Mouse (Mus musculus): ENCODE measurements around the gene Ankk1.

Ankk1 gene

DNA sequence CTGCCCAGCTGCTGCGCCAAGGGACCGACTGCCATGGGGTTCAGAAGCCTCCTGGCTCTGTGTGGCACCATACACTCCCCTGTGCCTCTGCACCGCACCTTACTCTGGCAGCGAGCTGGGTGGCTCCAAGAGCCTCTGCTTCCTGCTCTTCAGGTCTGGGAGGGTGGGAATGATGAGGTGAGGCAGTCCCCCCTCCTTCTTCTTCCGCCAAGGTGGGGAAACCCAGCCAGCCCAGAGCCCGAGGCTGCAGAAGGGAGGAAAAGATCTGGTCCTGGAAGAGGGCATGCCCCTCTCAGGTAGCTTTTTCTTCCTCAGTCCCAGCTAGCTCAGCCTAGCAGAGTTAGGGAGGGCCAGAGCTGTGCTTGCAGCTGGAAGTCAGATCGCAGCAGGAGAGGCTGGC, at the start of gene Ankk1:
TSS of gene Ankk1 (minus strand) at position 101 of the 400 bp plus-strand sequence.
- DNase-seq (ENCODE audit: extremely low spot score, low read depth, low spot score): no peak

DNA sequence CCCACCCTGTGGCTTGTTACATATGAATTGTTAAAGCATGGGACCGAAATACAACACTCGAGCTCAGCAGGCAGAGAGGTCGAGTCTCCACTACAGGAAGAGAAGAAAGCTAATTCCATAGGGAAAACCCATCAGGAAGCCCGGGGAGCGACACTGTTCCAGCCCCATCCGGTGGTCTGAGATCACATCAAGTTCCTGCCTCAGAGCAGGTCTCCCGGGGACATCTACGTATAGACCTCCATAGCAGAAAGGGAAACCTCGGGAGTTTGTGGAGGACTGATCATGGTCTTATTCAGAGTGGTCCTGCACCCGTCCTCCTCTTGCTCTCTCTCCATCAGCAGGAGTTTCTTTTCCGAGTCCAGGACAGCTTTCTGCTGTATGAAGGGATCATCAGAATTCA, 45.3 kb upstream of the Ankk1 start:
- no peak for DNase-seq (ENCODE audit: extremely low spot score, low read depth, low spot score)

DNA sequence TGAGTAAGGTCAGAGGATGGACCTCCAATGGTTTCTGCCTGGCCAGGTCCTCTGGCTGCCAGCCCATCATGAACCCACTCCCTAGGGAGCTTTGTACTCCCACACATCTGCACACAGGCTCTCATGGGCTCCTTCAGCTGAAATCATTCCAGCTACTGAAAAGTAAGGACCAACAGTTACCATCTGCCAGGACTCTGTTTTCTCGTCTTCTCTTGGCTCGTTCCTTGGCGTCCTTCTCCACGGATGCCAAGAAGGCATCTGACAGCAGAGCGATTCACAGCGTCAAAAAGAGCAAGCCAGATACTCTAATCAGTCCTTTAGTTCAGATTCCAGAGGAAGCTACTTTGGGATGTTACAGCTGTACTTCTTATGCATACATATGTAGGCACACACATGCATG, 44.1 kb upstream of the Ankk1 start:
- DNase-seq (ENCODE audit: extremely low spot score, low read depth, low spot score): no peak

DNA sequence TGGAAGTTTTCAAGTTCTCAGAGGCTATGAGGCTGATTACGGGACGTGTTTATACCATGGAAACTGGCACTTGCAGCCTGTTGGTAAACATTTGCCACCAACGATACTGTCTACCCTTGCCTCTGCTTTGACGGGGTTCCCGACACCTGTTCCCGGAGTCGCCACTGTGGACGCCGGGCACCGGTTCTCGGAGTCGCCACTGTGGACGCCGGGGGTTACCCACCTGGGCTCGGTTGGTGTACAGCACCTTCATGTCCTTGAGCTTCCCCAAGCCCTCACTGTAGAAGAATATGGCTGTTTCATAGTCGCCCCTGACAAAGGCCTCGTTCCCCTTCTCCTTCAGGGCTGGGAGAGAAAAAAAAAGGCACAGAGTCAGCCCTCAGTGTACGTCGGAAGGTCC, 43.2 kb upstream of the Ankk1 start:
- DNase-seq (ENCODE audit: extremely low spot score, low read depth, low spot score): no peak

DNA sequence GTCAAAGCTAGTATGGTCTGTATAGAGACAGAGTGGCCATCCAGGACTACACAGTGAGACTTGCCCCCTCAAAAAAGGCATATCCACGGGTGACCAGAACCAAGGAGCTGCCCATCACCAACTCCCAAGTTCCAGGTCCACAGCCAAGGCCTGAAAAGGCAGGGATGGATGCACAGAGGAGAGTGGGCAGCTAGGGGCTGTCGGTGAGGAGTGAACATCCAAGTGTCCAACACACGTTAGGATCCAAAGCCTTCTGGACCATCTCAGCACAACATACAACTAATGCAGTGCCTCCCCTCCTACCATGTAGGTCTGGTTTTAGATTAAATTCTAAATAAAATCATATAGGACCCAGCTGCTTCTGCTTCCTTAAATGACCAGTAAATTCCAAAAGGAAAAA, 29.3 kb upstream of the Ankk1 start:
- DNase-seq (ENCODE audit: extremely low spot score, low read depth, low spot score): no peak

DNA sequence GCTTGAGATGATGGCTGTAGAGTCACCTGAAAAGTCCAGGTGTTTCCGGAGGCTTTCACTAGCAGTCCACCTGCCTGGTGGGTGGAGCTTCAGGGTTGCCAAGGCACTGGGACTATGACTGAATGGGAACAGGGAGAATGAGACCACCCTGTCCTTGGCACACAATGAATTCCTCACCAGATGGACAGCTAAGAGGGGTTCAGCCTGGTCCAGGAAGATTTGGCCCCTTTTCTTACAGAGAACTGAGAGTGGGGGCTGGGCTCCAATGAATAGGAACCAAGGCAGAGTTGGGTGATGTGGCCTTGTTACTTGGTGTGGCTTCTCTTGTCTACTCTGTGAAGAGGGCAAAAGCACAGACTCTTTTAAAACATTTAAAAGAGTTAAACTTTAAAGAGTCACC, 25.6 kb upstream of the Ankk1 start:
- DNase-seq (ENCODE audit: extremely low spot score, low read depth, low spot score): no peak

DNA sequence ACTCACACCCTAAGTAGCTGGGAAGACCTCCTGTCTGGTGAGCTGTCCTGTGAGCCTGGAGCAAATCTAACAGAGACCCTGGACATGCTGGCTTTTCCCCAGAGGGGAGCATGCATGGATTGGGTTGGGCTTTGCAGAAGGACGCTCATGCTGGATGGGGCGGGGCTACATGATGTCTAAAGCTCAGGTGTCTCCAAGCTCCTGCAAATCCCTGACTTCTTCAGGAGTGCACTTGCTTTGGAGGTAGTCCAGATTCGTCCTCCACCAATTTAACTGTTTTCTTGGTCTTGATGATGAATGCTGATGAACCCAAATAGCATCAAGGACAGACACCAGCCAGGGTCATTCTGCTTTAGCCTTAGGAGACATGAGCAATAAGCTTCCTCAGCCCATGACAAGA, 23.7 kb upstream of the Ankk1 start:
- no peak for DNase-seq (ENCODE audit: extremely low spot score, low read depth, low spot score)

DNA sequence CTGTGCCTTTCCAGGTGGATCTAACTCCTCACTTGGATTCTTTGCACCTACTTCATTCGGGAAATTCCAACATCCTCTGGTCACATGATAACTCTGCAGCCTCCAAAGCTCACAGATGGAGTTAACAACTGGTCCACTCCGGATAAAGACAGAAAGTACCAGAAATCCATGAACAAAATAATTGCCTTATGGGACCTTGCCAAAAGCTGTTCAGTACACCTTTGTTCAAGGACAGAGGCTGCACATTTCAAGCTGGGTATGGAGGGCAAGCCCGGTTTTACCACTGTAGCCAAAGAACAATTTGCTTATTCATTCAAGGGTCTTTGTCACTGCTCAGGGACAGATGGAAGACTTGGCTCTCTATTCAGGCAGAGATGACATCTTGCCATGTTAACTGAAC, 15.8 kb upstream of the Ankk1 start:
- DNase-seq (ENCODE audit: extremely low spot score, low read depth, low spot score): no peak

DNA sequence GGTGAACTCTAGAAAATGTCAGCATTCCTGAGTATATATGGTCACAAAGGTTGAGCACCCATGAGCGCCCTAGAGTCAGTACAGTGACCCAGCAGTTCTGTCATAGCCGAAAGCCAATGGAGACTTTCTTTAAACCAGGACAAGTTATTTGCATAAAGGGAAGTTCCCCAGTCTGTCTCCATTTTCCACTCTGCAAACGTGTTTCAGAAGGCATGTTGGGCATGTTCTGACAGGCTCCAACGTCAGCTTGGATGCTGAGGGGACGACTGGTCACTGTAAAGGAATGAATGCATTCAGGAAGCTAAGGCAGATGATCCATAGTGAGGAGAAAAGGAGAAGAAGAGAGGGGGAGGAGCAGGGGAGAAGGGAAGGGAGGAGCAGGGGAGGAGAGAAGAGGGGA, 657 bp upstream of the Ankk1 start:
- no peak for DNase-seq (ENCODE audit: extremely low spot score, low read depth, low spot score)

DNA sequence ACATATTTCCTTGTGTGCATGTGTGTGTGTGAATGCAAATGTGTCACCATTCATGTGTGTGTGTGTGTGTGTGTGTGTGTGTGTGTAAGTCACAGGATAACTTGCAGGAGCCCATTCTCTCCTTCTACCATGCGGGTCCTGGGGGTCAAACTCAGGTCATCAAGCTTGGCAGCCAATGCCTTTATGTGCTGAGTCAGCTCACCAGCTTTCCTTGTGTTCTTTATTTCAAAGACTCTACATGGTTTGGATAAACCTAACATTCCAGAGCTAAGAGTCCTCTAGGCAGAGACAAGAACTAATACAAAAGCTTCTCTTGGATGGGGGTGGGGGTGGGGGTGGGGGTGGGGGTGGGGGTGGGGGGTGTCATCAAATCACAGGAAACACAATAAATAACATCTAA, 1.2 kb downstream of the Ankk1 start:
- DNase-seq (ENCODE audit: extremely low spot score, low read depth, low spot score): no peak

DNA sequence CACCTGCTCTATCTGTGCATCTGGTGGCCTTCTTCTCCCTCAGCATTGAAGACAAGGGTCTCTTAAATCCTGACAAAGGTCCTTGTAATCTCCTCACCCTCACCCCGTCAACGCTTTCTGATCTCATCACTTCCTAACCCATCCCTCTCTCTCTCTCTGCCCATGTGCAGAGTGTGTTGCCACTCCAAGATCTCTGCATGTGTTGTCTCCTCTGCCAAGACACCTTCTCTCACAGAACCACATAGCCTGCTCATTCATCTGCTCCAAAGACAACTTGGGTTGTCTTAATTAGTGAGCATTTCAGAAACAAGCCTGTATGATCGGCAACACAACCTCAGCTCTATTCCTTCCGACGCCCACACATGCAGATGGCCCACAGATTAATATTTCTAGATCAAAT, 3.0 kb downstream of the Ankk1 start:
- DNase-seq (ENCODE audit: extremely low spot score, low read depth, low spot score): no peak

DNA sequence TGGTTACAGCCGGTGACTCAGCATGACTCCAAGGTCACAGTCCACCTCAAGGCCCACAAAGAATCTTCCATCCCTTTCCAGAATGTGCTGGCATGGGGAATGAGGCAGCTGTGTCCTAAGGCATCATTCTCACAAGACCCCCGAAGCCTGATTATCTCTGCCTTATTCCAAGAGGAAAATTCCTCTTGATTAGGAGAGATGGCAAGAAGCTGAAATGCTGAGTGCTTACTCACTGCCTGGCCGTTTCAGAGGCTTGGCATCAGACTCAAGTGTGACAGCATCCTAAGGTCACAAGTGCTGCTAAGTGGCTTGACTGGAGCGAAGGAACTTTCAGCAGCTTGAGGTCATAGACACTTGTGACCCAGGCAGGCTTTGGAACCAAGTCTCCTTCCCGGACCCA, 16.2 kb downstream of the Ankk1 start:
- DNase-seq (ENCODE audit: extremely low spot score, low read depth, low spot score): no peak

DNA sequence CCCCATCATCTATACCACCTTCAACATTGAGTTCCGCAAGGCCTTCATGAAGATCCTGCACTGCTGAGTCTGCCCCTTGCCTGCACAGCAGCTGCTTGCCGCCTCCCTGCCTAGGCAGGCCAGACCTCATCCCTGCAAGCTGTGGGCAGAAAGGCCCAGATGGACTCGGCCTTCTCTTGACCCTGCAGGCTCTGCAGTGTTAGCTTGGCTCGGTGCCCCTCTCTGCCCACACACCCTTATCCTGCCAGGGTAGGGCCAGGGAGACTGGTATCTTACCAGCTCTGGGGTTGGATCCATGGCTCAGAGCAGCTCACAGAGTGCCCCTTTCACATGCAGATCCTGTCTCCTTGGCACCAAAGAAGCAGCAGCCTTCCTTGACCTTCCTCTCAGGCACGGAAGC, 19.8 kb downstream of the Ankk1 start:
- no peak for DNase-seq (ENCODE audit: extremely low spot score, low read depth, low spot score)

DNA sequence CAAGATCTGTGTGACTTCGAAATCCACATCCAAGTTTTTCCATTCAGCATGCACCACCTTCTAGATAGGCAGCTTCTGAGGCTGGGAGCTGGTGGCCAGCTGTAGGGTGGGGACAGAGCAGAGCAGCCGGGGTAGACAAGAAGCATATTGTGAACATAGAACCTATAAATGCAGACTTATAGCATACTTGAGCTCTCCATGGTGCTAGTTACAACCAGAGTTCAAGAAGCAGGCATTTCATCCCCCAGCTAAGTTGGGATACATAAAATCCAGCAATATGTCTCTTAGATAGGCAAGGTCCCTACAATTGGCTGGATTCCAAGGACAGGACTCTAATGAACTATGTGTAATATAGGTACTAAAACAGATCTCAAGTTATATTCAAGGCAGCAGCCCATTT, 23.1 kb downstream of the Ankk1 start:
- no peak for DNase-seq (ENCODE audit: extremely low spot score, low read depth, low spot score)

DNA sequence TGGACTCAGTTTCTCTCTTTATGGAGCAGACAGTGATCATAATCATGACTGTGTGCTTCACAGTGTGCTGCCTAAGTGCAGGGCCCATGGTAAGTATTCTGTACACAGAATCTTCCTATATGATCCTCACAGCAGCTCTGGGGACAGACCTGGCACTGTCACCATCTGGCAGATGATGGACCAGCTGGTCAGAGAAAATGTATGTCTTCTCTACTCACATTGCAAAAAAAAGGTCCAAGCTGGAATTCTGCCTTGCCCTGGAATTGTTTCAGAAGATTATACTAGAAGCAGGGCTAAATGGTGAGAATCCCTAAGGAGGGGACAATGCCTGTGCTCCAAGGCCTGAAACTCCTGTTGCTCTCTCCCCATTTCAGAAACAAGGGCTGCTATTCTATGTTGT, 30.8 kb downstream of the Ankk1 start:
- DNase-seq (ENCODE audit: extremely low spot score, low read depth, low spot score): no peak

DNA sequence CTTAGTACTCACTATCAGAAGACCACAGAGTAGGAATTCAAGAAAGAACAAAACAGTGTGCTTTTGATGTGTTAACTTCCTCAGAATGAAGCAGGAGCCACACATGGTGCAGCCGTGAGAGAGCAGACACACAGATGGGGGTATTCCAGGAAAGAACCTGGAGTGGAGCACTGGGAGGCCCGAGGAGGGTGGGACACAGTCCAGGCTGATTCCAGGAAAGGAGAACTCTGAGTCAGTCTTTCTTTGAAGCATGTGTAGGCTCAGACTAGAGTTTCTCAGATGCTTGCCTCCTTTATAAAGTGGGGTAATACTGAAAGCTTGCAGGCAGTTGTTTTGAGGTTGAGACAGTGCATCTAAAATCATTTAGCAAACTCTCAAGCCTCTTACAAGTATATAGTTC, 34.6 kb downstream of the Ankk1 start:
- DNase-seq (ENCODE audit: extremely low spot score, low read depth, low spot score): no peak

DNA sequence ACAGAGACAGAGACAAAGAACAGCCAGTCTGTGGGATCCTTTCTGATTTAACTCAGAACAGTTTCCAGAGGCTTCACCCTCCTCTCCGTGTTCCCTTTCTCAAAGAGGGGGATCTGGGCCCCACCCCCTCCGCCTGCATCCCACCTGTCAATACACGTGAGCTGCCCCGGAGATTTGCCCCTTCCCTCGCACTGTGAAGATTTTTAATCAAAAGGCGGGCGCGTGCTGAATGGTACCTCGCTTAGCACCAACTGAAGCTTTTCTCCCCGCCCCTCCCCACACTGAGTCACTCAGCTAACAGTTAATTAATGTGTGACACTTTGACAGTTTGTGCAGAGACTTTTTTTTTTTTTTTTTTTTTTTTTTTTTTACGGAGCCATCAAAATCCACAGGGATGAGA, 40.7 kb downstream of the Ankk1 start:
- no peak for DNase-seq (ENCODE audit: extremely low spot score, low read depth, low spot score)

DNA sequence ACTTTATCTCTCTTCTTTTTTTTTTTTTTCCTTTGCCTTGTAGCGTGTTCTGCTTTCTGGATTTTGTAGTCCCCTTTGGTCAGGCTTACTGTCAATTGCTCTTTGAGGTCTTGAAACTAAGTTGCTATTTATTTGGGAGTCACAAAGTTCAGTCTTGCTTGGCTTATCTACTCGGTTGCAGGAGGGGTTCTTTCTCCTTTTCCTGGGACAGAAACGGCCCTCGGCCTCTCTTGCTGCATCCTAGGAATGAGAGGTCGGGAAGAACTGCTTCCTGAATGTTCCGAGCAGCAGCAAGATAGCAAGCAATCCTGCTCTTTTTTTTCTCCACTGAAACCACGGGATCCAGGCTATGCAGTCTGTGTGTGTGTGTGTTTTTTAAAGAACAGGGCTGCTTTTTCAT, 41.5 kb downstream of the Ankk1 start:
- no peak for DNase-seq (ENCODE audit: extremely low spot score, low read depth, low spot score)

DNA sequence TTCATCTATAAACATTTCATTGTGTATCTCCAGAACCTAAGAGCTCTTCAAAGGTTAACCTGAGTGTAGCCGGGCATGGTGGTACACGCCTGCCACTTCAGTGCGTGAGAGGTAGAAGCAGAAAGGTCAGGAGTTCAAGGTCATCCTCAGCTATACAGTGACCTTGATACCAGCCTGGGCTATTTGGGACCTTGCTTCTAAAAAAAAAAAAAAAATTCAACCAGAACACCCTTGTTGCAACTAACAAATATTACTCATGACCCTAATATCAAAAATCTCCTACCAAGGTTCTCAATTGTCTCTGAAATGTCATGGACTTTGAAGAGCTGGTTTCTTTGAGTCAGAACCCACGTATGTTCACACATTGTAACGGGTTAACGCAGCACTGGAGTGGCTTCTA, 42.0 kb downstream of the Ankk1 start:
- no peak for DNase-seq (ENCODE audit: extremely low spot score, low read depth, low spot score)

DNA sequence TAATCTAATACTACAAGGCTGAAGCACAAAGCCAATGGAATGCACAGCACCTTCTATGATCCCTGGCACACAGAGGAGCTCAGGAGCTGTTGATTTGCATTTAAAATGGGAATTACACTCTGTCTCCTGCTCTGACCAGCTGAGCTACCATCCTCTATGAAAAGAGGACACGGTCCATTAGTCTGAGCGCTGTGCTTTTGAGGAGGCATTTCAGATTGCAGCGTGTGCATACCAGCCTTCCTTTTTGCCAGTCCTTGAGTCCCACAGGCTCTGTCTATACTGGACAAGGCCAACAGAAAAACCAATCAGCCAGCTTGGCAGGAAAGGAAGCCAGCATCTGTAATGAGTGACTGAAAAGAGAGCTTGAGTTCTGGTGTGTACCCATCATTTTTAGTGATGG, 42.8 kb downstream of the Ankk1 start:
- no peak for DNase-seq (ENCODE audit: extremely low spot score, low read depth, low spot score)

DNA sequence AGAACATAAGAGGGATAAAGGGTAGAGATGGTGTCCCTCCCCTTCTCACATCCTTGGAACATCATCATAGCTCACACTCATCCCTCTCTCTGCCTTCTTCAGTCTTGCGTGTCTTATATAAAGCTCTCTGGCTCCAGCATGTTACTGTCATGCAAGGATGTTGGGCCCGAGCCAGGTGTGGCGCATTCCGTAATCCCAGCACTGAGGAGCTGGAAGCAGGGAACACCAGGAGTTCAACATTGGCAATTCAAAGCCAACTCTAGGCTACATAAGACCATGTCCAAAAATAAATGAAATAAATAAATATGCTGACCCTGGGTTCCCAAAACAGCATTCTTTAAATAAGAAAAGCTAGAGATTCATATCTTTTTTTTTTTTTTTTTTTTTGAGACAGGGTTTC, 46.9 kb downstream of the Ankk1 start:
- DNase-seq (ENCODE audit: extremely low spot score, low read depth, low spot score): no peak

DNA sequence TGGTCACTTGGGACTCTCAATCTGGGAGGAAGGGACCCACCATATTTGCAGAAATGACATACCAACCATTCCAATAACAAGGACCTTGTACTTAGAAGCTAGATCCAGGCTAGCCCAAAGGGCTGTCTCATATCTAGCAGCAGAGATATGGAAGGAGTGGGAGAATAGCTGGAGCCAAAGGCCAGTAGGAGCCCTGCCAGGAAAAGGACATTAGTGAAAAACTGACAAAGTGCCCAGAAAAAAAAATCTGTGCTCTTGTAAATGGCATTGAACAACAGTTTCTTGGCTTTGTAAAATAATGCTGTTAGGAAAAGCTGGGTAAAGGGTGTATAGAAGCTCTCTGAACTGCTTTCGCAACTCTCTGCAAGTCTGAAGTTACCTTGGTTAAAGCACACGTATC, 52.9 kb downstream of the Ankk1 start:
- no peak for DNase-seq (ENCODE audit: extremely low spot score, low read depth, low spot score)

DNA sequence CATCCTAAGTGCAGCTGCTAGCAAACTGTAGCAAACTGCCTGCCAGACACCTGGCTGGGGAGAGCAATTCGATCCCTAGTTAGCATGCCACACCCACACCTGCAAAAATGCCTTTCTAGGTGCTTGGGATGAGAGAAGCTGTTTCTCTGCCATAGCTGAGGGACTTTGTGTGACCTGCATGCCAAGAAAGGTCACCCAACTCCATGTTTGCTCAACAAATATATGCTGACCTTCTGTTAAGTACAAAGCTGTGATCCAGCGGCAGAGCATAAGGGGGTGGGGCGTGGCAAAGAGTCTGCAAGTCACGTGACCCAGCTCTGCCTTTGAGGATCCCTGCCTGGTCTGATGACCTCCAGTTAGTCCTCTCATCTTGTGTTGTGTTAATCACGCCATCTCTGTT, 61.1 kb downstream of the Ankk1 start:
- DNase-seq (ENCODE audit: extremely low spot score, low read depth, low spot score): no peak
